Mouse (Mus musculus) fat pad, adult 2 months (tissue): ENCODE results near the gene Klf2.

ENCODE experiments used
- DNase-seq: peaks from one replicate; pipeline ENCODE4 v3.0.0-alpha.2; 2011; ENCODE audit warnings: low read depth, low spot score; ENCODE audit errors: extremely low read depth

Gene Klf2

GRCm38 (mm10) chr8:72331631-72332030, 12.8 kb downstream of the Klf2 start:
- no peak for DNase-seq

GRCm38 (mm10) chr8:72333429-72334143, 14.8 kb downstream of the Klf2 start:
- no peak for DNase-seq

- no peak for DNase-seq
Observed at GRCm38 (mm10) chr8:72334144-72334641, 15.4 kb downstream of the Klf2 start.

GRCm38 (mm10) chr8:72336273-72336672, 17.4 kb downstream of the Klf2 start:
- no peak for DNase-seq

- DNase-seq = no peak
Observed at GRCm38 (mm10) chr8:72337034-72337433, 18.2 kb downstream of the Klf2 start.

GRCm38 (mm10) chr8:72342556-72343300, 23.9 kb downstream of the Klf2 start:
- DNase-seq = no peak

- DNase-seq = no peak
Observed at GRCm38 (mm10) chr8:72343725-72344124, 24.9 kb downstream of the Klf2 start.

- no peak for DNase-seq
Observed at GRCm38 (mm10) chr8:72347553-72347952, 28.7 kb downstream of the Klf2 start.

GRCm38 (mm10) chr8:72348114-72348513, 29.3 kb downstream of the Klf2 start:
- no peak for DNase-seq

GRCm38 (mm10) chr8:72348956-72349355, 30.1 kb downstream of the Klf2 start:
- DNase-seq = no peak

- no peak for DNase-seq
Observed at GRCm38 (mm10) chr8:72349838-72350237, 31.0 kb downstream of the Klf2 start.

GRCm38 (mm10) chr8:72350727-72351126, 31.9 kb downstream of the Klf2 start:
- no peak for DNase-seq

GRCm38 (mm10) chr8:72351405-72352005, 32.7 kb downstream of the Klf2 start:
- DNase-seq = no peak

GRCm38 (mm10) chr8:72352951-72353699, 34.3 kb downstream of the Klf2 start:
- DNase-seq = no peak

GRCm38 (mm10) chr8:72353700-72354045, 34.8 kb downstream of the Klf2 start:
- DNase-seq = no peak

- no peak for DNase-seq
Observed at GRCm38 (mm10) chr8:72354272-72354671, 35.4 kb downstream of the Klf2 start.

GRCm38 (mm10) chr8:72356593-72356992, 37.8 kb downstream of the Klf2 start:
- no peak for DNase-seq

- DNase-seq = no peak
Observed at GRCm38 (mm10) chr8:72360162-72360561, 41.3 kb downstream of the Klf2 start.

GRCm38 (mm10) chr8:72362754-72363153, 43.9 kb downstream of the Klf2 start:
- DNase-seq = no peak

- DNase-seq = no peak
Observed at GRCm38 (mm10) chr8:72363457-72363856, 44.6 kb downstream of the Klf2 start.

GRCm38 (mm10) chr8:72365016-72365415, 46.2 kb downstream of the Klf2 start:
- no peak for DNase-seq
